Mouse (Mus musculus): ENCODE measurements around the gene Sh3bp1.

DNA sequence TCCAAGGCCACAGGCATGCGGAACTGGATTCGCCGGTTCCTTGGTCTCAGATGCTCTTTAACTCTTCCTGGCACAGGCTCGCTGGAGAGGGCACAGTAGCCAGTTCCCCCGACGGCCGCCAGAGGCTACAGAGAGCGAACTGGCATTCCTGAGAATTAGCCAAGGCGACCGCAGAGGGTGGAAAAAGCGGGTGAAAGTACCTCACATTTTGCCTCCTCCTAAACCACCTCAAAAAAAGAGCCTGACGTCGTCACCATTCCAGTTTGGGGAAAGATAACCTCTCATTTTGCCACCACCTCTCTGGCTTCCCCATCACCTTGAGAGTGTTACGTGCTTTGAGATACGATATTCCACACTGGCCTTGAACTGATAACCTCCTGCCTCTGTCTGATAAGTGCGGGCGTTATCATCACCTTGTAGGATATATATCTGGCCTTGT lies 23.3 kb upstream of the Sh3bp1 start:
- TF ChIP-seq FLI1 (IDR thresholded peaks at IDR 0.05; ENCODE audit: low read length) (no peak), GATA1 (IDR thresholded peaks at IDR 0.05; ENCODE audit: borderline replicate concordance, low read length) (no peak)
